In the genomic region with DNA sequence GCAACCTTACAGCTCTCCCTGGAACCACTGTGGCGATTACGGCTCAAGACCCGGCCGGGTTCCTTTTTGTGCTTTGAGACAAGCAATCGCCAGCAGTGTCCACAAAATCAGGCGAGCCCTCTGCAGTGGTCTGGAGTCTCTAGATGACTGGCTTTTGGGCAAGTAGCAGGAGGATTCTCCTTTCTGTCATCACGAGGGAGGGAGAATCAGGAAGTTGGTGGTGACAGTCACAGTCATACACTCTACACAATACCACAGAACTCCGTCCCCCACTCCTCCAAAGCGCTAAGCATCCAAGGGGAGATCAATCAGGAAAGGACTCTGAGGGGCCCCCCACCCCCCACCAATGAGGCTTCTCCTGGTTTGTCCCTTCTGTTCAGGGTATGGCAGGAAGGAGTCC, we compare ENCODE assay signal across 9 mouse cellular contexts. TPM values are rescaled to one million over a fixed set of nuclear protein-coding genes. Genes with fewer than 3 reads are reported as not detected.
DNase-seq lines count a peak whose midpoint lies in the region; ATAC-seq and TF ChIP-seq lines count a peak whose summit lies in the region.
"Had no signal": no experiment of that assay in that cellular context is flagged by ENCODE, and none has a peak within 500 bp of the region (broad histone marks: within the 10 kb centered on the region; RNA-seq: fewer than 3 reads in every experiment).

No protein-coding gene starts in this region.

- no peaks in the 10 kb centered on the region for H3K36me3 ChIP-seq in heart, embryonic 15.5 days
- H3K36me3 ChIP-seq in heart, adult 2 months (ENCODE audit: control insufficient read depth, insufficient read depth, low read length) = no peaks in the 10 kb centered on the region
- H3K36me3 ChIP-seq in hindbrain, postnatal 0 days (ENCODE audit: insufficient read depth, low read length) = no peaks in the 10 kb centered on the region
- H3K36me3 ChIP-seq in midbrain, embryonic 15.5 days (replicated peaks) = no peaks in the 10 kb centered on the region
- H3K36me3 ChIP-seq: G1E had no signal

- H3K27ac ChIP-seq in heart, embryonic 15.5 days = no peak overlapping the region
- H3K27ac ChIP-seq in heart, adult 2 months = no peak overlapping the region
- no peak overlapping the region for H3K27ac ChIP-seq in hindbrain, postnatal 0 days
- H3K27ac ChIP-seq in midbrain, embryonic 15.5 days = no peak overlapping the region

- peak overlapping the region; percentile 43 for H3K4me3 ChIP-seq in heart, embryonic 15.5 days
- no peak overlapping the region for H3K4me3 ChIP-seq in heart, adult 2 months
- H3K4me3 ChIP-seq in hindbrain, postnatal 0 days (ENCODE audit: low read length) = peak overlapping the region; percentile 32
- H3K4me3 ChIP-seq in midbrain, embryonic 15.5 days = peak overlapping the region; percentile 35

- TF ChIP-seq CTCF in heart, adult 2 months (IDR thresholded peaks at IDR 0.05) = no peak
- TF ChIP-seq CTCF in hindbrain, postnatal 0 days (IDR thresholded peaks at IDR 0.05; ENCODE audit: low read depth) = no peak

- intact Hi-C loops in heart, adult 2 months (cut with DNase I) = no loop called here

- H3K4me2 ChIP-seq in heart, embryonic 15.5 days = peak overlapping the region; percentile 65
- peak overlapping the region; percentile 52 for H3K4me2 ChIP-seq in hindbrain, postnatal 0 days (ENCODE audit: low read depth, low read length)
- H3K4me2 ChIP-seq in midbrain, embryonic 15.5 days = peak overlapping the region; percentile 54

- no peaks in the 10 kb centered on the region for H3K79me2 ChIP-seq in heart, adult 2 months (replicated peaks; ENCODE audit: control insufficient read depth, insufficient read depth, low read length)

- H3K27me3 ChIP-seq in heart, embryonic 15.5 days = peaks cover 61% of the 10 kb centered on the region
- peaks cover 11% of the 10 kb centered on the region for H3K27me3 ChIP-seq in heart, adult 2 months (ENCODE audit: control insufficient read depth, insufficient read depth, low read length)
- H3K27me3 ChIP-seq in hindbrain, postnatal 0 days (ENCODE audit: insufficient read depth, low read length) = peaks cover 36% of the 10 kb centered on the region
- peaks cover 41% of the 10 kb centered on the region for H3K27me3 ChIP-seq in midbrain, embryonic 15.5 days (replicated peaks)

- H3K9me3 ChIP-seq in heart, embryonic 15.5 days (replicated peaks) = no peaks in the 10 kb centered on the region
- H3K9me3 ChIP-seq in hindbrain, postnatal 0 days (ENCODE audit: low read length) = no peaks in the 10 kb centered on the region
- no peaks in the 10 kb centered on the region for H3K9me3 ChIP-seq in midbrain, embryonic 15.5 days

- no peak overlapping the region for H3K9ac ChIP-seq in heart, embryonic 15.5 days
- H3K9ac ChIP-seq in heart, adult 2 months (ENCODE audit: low read depth, low read length) = no peak overlapping the region
- no peak overlapping the region for H3K9ac ChIP-seq in hindbrain, postnatal 0 days (replicated peaks; ENCODE audit: low read length)
- no peak overlapping the region for H3K9ac ChIP-seq in midbrain, embryonic 15.5 days

- H3K4me1 ChIP-seq in heart, embryonic 15.5 days (replicated peaks) = peaks cover 18% of the 10 kb centered on the region
- H3K4me1 ChIP-seq in heart, adult 2 months (ENCODE audit: control insufficient read depth, insufficient read depth, low read length) = 0 out of 2 replicates have a peak, but pooled peaks cover 2% of the 10 kb centered on the region
- no peaks in the 10 kb centered on the region for H3K4me1 ChIP-seq in hindbrain, postnatal 0 days (ENCODE audit: insufficient read depth, low read length)
- H3K4me1 ChIP-seq in midbrain, embryonic 15.5 days = peaks cover 8% of the 10 kb centered on the region

- no peak for TF ChIP-seq EP300 in heart, adult 2 months (IDR thresholded peaks at IDR 0.05; ENCODE audit: insufficient read depth, low read depth, low read length)

- no peak for TF ChIP-seq POLR2A in heart, adult 2 months (IDR thresholded peaks at IDR 0.05; ENCODE audit: insufficient read depth, low read depth, low read length)

- no peak for ATAC-seq in heart, embryonic 15.5 days (replicated peaks; ENCODE audit: insufficient number of reproducible peaks, insufficient read depth, low FRiP score, low read depth)
- peak; percentile 24; the same call in 1 of the 2 replicates for ATAC-seq in hindbrain, postnatal 0 days
- no peak for ATAC-seq in midbrain, embryonic 15.5 days (replicated peaks)
- no peak for ATAC-seq in activated CD4-positive, CD25-positive, alpha-beta regulatory T cell, adult 4 months

- no peak for DNase-seq in heart, adult 2 months
- DNase-seq in T-cell, adult 2 months (ENCODE audit: low spot score) = peak; percentile 34
- no peak for DNase-seq in hindbrain, postnatal 0 days (ENCODE audit: low spot score)
- DNase-seq in urinary bladder, adult 18-20 months (ENCODE audit: low spot score in 2 of 2) = no peak
- no peak for DNase-seq in urinary bladder, postnatal 10 days (ENCODE audit: low spot score)

- WGBS in heart, embryonic 15.5 days = 30% methylated on average over 9 of the region's 9 CpGs
- WGBS in heart, adult 2 months = 40% methylated on average over 9 of the region's 9 CpGs
- WGBS in hindbrain, postnatal 0 days = 28% methylated on average over 9 of the region's 9 CpGs
- WGBS in midbrain, embryonic 15.5 days = 25% methylated on average over 9 of the region's 9 CpGs

RNA-seq across cellular contexts. Expression of a gene that starts 0.6 kb away (rescaled TPM):
- polyA plus RNA-seq in heart, embryonic 15.5 days (2015; fragmentation: Nextera tagmentation; extraction: Ambion mirVana) = 0.31 and 1.2 TPM in 2 replicates
- under 1 TPM; 0.65 to 0.89 TPM for total RNA-seq in heart, adult 2 months (2021)
- polyA plus RNA-seq in heart, adult 2 months (2012; rRNA removed) = 0.70 and 0.78 TPM in 2 replicates
- 0.25 and 0.37 TPM in 2 replicates for total RNA-seq in hindbrain, postnatal 0 days (2014; rRNA removed)
- 0.34 TPM in 2 replicates for polyA plus RNA-seq in hindbrain, postnatal 0 days (2015; fragmentation: Nextera tagmentation; extraction: Ambion mirVana)
- 0.11 and 0.22 TPM in 2 replicates for polyA plus RNA-seq in midbrain, embryonic 15.5 days (2015; fragmentation: Nextera tagmentation; extraction: Ambion mirVana)
- polyA plus RNA-seq in activated CD4-positive, CD25-positive, alpha-beta regulatory T cell, adult 4 months (2017; shearing (Covaris generic)) = 10 to 100 TPM; 52.5 to 78.9 TPM

RNA-seq across cellular contexts. Expression of a gene that starts 33.0 kb away (rescaled TPM):
- polyA plus RNA-seq in heart, embryonic 15.5 days (2015; fragmentation: Nextera tagmentation; extraction: Ambion mirVana) = 0.53 and 1.7 TPM in 2 replicates
- total RNA-seq in heart, adult 2 months (2021) = 1 to 10 TPM; 2.8 to 4.1 TPM
- 0.96 and 1.5 TPM in 2 replicates for polyA plus RNA-seq in heart, adult 2 months (2012; rRNA removed)
- 25.4 and 33.9 TPM in 2 replicates for total RNA-seq in hindbrain, postnatal 0 days (2014; rRNA removed)
- 29.8 and 30.7 TPM in 2 replicates for polyA plus RNA-seq in hindbrain, postnatal 0 days (2015; fragmentation: Nextera tagmentation; extraction: Ambion mirVana)
- 28.7 and 33.0 TPM in 2 replicates for polyA plus RNA-seq in midbrain, embryonic 15.5 days (2015; fragmentation: Nextera tagmentation; extraction: Ambion mirVana)
- polyA plus RNA-seq in activated CD4-positive, CD25-positive, alpha-beta regulatory T cell, adult 4 months (2017; shearing (Covaris generic)) = 10 to 100 TPM in 1 of 2 experiments, 1 to 10 TPM in 1; 8.6 to 10.2 TPM
- polyA plus RNA-seq: G1E had no signal

RNA-seq across cellular contexts. Expression of a gene that starts 40.9 kb away (rescaled TPM):
- polyA plus RNA-seq in heart, embryonic 15.5 days (2015; fragmentation: Nextera tagmentation; extraction: Ambion mirVana) = 1.4 and 2.2 TPM in 2 replicates
- 1 to 10 TPM in 1 of 2 experiments, under 1 TPM in 1; 0.78 to 1.0 TPM for total RNA-seq in heart, adult 2 months (2021)
- polyA plus RNA-seq in heart, adult 2 months (2012; rRNA removed) = 1.3 and 1.7 TPM in 2 replicates
- 1.8 and 4.7 TPM in 2 replicates for total RNA-seq in hindbrain, postnatal 0 days (2014; rRNA removed)
- 2.4 and 3.1 TPM in 2 replicates for polyA plus RNA-seq in hindbrain, postnatal 0 days (2015; fragmentation: Nextera tagmentation; extraction: Ambion mirVana)
- 1.0 and 1.2 TPM in 2 replicates for polyA plus RNA-seq in midbrain, embryonic 15.5 days (2015; fragmentation: Nextera tagmentation; extraction: Ambion mirVana)
- 10 to 100 TPM in 1 of 2 experiments, 1 to 10 TPM in 1; 6.7 to 10.3 TPM for polyA plus RNA-seq in activated CD4-positive, CD25-positive, alpha-beta regulatory T cell, adult 4 months (2017; shearing (Covaris generic))

RNA-seq across cellular contexts. Expression of a gene that starts 59.2 kb away (rescaled TPM):
- 2.6 and 9.4 TPM in 2 replicates for polyA plus RNA-seq in heart, embryonic 15.5 days (2015; fragmentation: Nextera tagmentation; extraction: Ambion mirVana)
- total RNA-seq in heart, adult 2 months (2021) = 1 to 10 TPM; 1.6 to 2.0 TPM
- 1.3 and 3.0 TPM in 2 replicates for polyA plus RNA-seq in heart, adult 2 months (2012; rRNA removed)
- total RNA-seq in hindbrain, postnatal 0 days (2014; rRNA removed) = 0.61 and 0.63 TPM in 2 replicates
- 1.1 and 1.4 TPM in 2 replicates for polyA plus RNA-seq in hindbrain, postnatal 0 days (2015; fragmentation: Nextera tagmentation; extraction: Ambion mirVana)
- polyA plus RNA-seq in midbrain, embryonic 15.5 days (2015; fragmentation: Nextera tagmentation; extraction: Ambion mirVana) = 0.96 and 1.0 TPM in 2 replicates
- polyA plus RNA-seq in activated CD4-positive, CD25-positive, alpha-beta regulatory T cell, adult 4 months (2017; shearing (Covaris generic)) = 100 to 1,000 TPM; 348 to 423 TPM

Comparison
In these comparisons a context has a peak if more than half of its experiments do, and no peak if none do; other contexts are left out.
1. RNA of a gene that starts 0.6 kb away (polyA plus RNA-seq): 52.5 to 78.9 TPM in activated CD4-positive, CD25-positive, alpha-beta regulatory T cell, adult 4 months; 0.70 to 0.78 TPM in heart, adult 2 months, 0.34 TPM in hindbrain, postnatal 0 days, 0.31 to 1.2 TPM in heart, embryonic 15.5 days and 0.11 to 0.22 TPM in midbrain, embryonic 15.5 days; every median in the first group is over 10 times any median in the second.
2. Peak in every context shown above with its lines, with median percentiles within 50 percentile points of each other: H3K4me2 ChIP-seq.